Mouse (Mus musculus) C2C12 (cell line): ENCODE measurements around the gene Csmd2. TPM values are rescaled to one million over a fixed set of nuclear protein-coding genes. Genes with fewer than 3 reads are reported as not detected.

Experiments used
- H3K27me3 ChIP-seq: one replicate; pipeline ENCODE4 v1.6.1; 2011; ENCODE audit not compliant: control insufficient read depth, insufficient read depth, insufficient read length
- H3K36me3 ChIP-seq: one replicate; pipeline ENCODE4 v1.6.1; 2011; ENCODE audit not compliant: control insufficient read depth, insufficient read depth
- H3K4me3 ChIP-seq: one replicate; pipeline ENCODE4 v1.5.1; 2011; ENCODE audit warnings: mild to moderate bottlenecking, control low read depth; ENCODE audit not compliant: poor library complexity, insufficient read depth, severe bottlenecking
- H3K79me2 ChIP-seq: one replicate; pipeline ENCODE4 v1.6.1; 2011; ENCODE audit not compliant: control insufficient read depth, insufficient read depth
- H3K79me3 ChIP-seq: one replicate; pipeline ENCODE4 v1.6.1; 2011; ENCODE audit warnings: low read depth, control low read depth
- H3ac ChIP-seq: one replicate; pipeline ENCODE3; 2011; ENCODE audit warnings: low read depth; ENCODE audit not compliant: control insufficient read depth, insufficient read length
- CEBPB ChIP-seq: IDR thresholded peaks from one replicate; pipeline ENCODE4 v1.6.1; 2011; ENCODE audit warnings: low read depth, mild to moderate bottlenecking, control low read depth, moderate library complexity
- CTCF ChIP-seq: IDR thresholded peaks from one replicate; pipeline ENCODE4 v1.5.1; 2011; ENCODE audit not compliant: control insufficient read depth, insufficient read depth, insufficient read length
- FOSL1 ChIP-seq: IDR thresholded peaks from one replicate; pipeline ENCODE4 v1.8.0; 2011; ENCODE audit warnings: mild to moderate bottlenecking, low read length; ENCODE audit not compliant: poor library complexity, insufficient read depth, severe bottlenecking
- MAX ChIP-seq: IDR thresholded peaks from one replicate; pipeline ENCODE4 v1.6.1; 2011; ENCODE audit warnings: mild to moderate bottlenecking, control low read depth
- MYOD1 ChIP-seq: IDR thresholded peaks from one replicate; pipeline ENCODE4 v1.6.1; 2011; ENCODE audit warnings: low read depth; ENCODE audit not compliant: control insufficient read depth, insufficient read length
- MYOG ChIP-seq: IDR thresholded peaks from one replicate; pipeline ENCODE4 v1.6.1; 2011; ENCODE audit not compliant: control insufficient read depth, insufficient read length; ENCODE audit errors: extremely low read depth
- USF1 ChIP-seq: IDR thresholded peaks from one replicate; pipeline ENCODE4 v1.6.1; 2011; ENCODE audit warnings: low read depth, mild to moderate bottlenecking, control low read depth, moderate library complexity
- long read RNA-seq, 2 experiments: library from polyadenylated mRNA; unstranded; transcript quantifications; one replicate each; pipeline ENCODE4 v2.0.0; 2019 to 2020
- polyA plus RNA-seq: library from polyadenylated mRNA; unstranded; fragments of >200 nt; fragmentation: generic; extraction: Trizol; gene quantifications from one replicate; pipeline ENCODE4 v1.2.1, GENCODE M21; 2012; ENCODE audit warnings: missing spikeins

Csmd2 gene
- not detected for polyA plus RNA-seq
- long read RNA-seq, experiment 1, result 0 reads
- long read RNA-seq, experiment 2, result 0 reads

DNA sequence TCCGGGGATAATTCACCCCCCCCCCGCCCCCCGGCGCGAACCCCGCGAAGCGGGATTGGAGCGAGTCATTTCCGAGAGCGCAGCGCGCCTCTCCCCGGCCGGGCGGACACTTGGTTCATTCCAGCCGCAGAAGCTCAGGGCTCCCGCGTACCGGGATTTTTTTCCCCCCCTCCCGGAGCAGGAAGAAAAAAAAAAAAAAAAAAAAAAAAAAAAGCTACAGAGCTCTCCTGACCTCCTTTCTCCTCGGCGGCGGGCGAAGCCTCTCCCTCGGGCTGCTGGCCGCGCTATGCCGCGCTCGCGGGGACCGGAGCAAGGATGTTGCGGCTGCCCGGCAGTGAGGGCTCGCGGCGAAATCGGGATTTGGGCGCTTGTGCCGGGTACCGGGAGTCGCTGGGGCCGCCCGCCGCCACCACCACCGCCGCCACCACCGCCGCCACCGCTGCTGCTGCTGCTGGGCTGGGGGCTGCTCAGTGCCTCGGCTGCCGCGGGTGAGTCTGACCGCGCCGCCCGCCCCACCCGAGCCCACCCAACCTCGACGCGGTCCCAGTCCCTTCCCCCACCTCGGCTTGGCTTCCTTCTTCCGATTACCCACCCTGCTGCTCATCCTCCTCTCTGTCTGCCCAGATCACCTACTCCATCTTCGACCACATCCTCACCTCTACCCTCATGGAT is at the start of gene Csmd2:
TSS of gene Csmd2 (plus strand) at position 74 of the 672 bp plus-strand sequence.
- H3K27me3 ChIP-seq, result no peaks in the 10 kb centered on the region
- no peak for TF ChIP-seq FOSL1
- TF ChIP-seq MAX, result no peak
- no peak for TF ChIP-seq CTCF
- TF ChIP-seq CEBPB, result no peak
- TF ChIP-seq MYOD1, result no peak
- no peak for TF ChIP-seq MYOG
- TF ChIP-seq USF1, result no peak

DNA sequence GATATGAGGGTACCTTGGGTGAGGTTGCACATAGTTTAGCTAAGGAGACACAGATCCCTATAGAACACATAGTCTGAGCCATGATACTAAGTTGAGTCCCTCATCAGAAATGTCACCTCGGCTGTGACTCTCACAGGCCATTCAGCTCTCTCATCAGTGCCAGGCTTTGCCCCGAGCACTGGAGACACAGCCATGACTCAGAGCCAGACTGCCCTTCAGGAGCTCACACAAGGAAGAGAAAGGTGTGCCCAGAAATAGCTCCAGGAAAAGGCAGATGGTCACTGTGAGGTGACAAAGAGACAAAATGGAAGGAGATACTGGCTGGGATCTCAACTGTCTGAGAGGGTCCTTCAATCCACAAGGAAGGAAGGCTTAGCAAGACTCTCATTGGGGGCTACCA is 40.0 kb upstream of the Csmd2 start:
- no peak overlapping the region for H3K4me3 ChIP-seq
- no peaks in the 10 kb centered on the region for H3K79me2 ChIP-seq
- TF ChIP-seq CEBPB (no peak), MYOG (no peak), USF1 (no peak), MAX (no peak), MYOD1 (no peak), FOSL1 (no peak), CTCF (no peak)
- no peaks in the 10 kb centered on the region for H3K36me3 ChIP-seq
- no peaks in the 10 kb centered on the region for H3K79me3 ChIP-seq
- H3ac ChIP-seq, result no peak overlapping the region
- H3K27me3 ChIP-seq, result no peaks in the 10 kb centered on the region

More for the DNA sequence above, at the start of gene Csmd2:
- no peaks in the 10 kb centered on the region for H3K36me3 ChIP-seq
- no peak within 1 kb of the TSS for H3ac ChIP-seq
- no peaks in the 10 kb centered on the region for H3K79me2 ChIP-seq
- no peaks in the 10 kb centered on the region for H3K79me3 ChIP-seq
- H3K4me3 ChIP-seq, result no peak within 1 kb of the TSS

DNA sequence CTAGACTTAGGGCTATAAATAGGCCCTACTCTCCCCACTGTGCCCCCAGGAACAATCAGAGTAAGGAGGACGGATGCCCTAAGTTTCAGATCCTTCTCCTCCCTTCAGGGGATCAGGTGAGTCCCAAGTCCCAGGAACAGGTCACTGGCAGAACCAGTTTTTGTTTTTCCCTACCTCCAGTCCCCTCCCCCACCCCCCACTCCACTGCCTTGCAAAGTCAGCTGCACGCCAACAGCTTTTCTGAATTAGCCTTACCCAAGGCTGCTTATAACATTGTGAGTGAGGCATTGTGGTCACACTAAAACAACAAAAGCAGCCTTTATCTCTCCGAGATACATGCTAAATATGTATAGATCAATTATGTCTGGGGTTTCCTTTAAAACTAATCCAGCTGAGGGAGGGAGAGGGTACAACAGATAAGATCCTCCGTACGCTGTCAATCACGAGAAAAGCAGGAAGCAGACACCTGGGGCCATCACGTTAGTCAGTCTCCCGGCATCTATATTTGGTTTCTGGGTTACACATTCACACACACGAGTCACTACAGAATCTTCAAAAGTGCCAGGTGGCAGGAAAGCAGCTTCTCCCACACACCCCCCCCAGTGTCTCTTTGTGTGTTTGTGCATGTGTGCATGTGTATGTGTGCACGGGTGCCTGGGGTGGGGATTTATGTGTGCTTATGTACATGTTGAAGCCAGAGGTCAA is 34.5 kb upstream of the Csmd2 start:
- H3ac ChIP-seq, result no peak overlapping the region
- H3K36me3 ChIP-seq, result no peaks in the 10 kb centered on the region
- no peak for TF ChIP-seq MAX
- no peak for TF ChIP-seq FOSL1
- TF ChIP-seq MYOG, result no peak
- TF ChIP-seq CEBPB, result no peak
- TF ChIP-seq USF1, result no peak
- TF ChIP-seq CTCF, result no peak
- TF ChIP-seq MYOD1, result no peak
- H3K79me2 ChIP-seq, result no peaks in the 10 kb centered on the region
- H3K4me3 ChIP-seq, result no peak overlapping the region
- H3K27me3 ChIP-seq, result no peaks in the 10 kb centered on the region
- H3K79me3 ChIP-seq, result no peaks in the 10 kb centered on the region

DNA sequence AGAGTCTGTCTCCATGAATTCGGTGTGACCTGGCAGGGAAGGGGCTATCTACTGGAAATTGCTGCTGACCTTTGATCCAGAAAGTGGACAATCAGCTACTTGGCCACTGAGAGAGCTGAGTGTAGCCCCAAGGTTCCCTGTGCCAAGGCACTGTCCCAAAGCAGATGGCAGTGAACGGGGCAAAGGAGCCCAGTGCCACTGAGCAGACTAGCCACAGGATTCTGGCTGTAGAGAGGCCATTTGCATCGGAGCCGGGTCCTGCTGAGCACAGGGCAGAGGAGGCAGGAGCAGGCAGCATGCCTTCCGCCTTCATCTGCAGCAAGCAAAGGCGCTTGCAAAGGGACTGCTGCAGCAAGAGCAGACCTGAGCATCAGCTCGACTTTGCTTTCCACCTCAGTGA is 18.6 kb upstream of the Csmd2 start:
- Histone ChIP-seq H3ac (no peak overlapping the region), H3K79me2 (no peaks in the 10 kb centered on the region), H3K36me3 (no peaks in the 10 kb centered on the region), H3K4me3 (no peak overlapping the region), H3K79me3 (no peaks in the 10 kb centered on the region), H3K27me3 (no peaks in the 10 kb centered on the region)
- TF ChIP-seq CEBPB (no peak), USF1 (no peak), MYOG (no peak), CTCF (no peak), FOSL1 (no peak), MAX (no peak), MYOD1 (no peak)

DNA sequence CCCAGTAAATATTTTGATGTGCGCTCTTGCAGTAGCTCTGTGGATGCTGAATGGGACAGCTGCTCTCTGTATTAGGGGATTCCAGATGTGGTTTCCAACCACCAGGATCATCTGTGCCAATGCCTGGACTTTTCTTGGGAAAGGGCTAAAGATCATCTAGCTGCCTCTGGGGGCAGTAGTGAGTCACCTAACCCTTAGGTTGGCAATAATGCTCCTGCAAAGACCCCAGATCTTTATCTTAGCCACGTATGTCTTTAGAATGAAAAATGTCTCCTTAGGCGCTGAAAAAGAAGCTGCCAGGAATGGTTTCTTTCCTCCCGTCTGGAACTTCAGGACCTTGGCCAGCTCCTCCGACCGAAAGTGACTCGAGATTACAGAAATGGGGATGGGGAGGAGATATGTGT is 17.6 kb upstream of the Csmd2 start:
- Histone ChIP-seq H3K27me3 (no peaks in the 10 kb centered on the region), H3K4me3 (no peak overlapping the region), H3K36me3 (no peaks in the 10 kb centered on the region), H3K79me2 (no peaks in the 10 kb centered on the region), H3ac (no peak overlapping the region), H3K79me3 (no peaks in the 10 kb centered on the region)
- no peak for TF ChIP-seq CEBPB
- no peak for TF ChIP-seq FOSL1

DNA sequence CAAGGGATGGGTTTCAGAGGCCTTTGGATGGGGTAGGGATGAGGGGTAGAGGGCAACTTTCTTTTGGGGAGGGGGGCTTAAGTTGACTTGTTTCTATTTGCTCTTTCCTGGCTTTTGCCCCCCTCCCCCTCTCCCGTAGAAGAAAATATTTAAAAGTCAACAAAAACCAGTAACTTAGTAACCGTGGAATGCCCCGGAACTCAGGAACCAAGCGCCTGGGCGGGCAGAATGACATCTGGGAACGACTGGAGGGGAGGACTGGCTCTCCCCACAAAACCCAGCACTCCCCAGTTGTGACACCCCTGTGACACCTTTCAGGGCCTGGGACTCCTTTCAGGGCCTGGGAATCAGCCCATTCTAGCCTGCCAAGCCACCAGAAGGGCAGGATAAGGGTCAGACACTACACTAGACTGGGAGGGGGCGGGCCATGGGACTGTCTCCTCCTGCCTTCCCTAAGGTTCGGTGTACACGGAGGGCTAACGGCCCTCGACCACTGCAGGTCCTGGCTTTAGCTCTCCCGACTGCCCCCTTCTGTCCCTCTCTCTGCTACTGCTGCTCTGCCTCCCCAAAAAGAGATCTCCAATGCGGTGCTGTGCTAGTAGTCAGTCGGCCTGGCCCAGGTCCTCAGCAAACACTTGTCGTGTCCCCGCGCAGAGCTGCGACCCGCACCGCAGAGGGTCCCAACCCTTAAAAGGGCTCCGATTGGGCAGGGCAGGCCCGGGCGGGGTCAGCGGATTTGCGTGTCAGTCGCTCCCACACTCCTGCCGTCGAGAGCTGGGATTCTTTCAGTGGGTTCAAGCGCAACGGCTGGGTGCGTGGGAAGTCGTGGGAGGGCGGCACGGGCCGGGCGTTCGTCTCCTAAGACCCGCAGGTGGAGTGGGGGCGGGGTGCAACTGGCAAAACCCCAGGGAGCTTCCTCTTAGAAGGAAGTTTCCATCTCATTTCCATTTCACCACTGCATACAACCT is 16.5 kb upstream of the Csmd2 start, which contains the start of gene CK137956:
TSS of gene CK137956 (minus strand) at position 51 of the 968 bp plus-strand sequence.
- Histone ChIP-seq H3K4me3 (no peak within 1 kb of the TSS), H3K79me3 (no peaks in the 10 kb centered on the region), H3K79me2 (no peaks in the 10 kb centered on the region), H3K27me3 (no peaks in the 10 kb centered on the region), H3K36me3 (no peaks in the 10 kb centered on the region), H3ac (no peak within 1 kb of the TSS)
- no peak for TF ChIP-seq CEBPB
- no peak for TF ChIP-seq FOSL1
- no peak for TF ChIP-seq MYOD1
- no peak for TF ChIP-seq MYOG
- no peak for TF ChIP-seq USF1
- TF ChIP-seq MAX, result no peak
- TF ChIP-seq CTCF, result no peak
